Mouse (Mus musculus) Muller cell, postnatal 12 days (primary cell): Measurements from ENCODE around the gene Msantd2.

Experiments used
- DNase-seq: peaks from one replicate; pipeline ENCODE4 v3.0.0-alpha.2; 2015; ENCODE audit errors: inconsistent ontology term

The Msantd2 gene

DNA sequence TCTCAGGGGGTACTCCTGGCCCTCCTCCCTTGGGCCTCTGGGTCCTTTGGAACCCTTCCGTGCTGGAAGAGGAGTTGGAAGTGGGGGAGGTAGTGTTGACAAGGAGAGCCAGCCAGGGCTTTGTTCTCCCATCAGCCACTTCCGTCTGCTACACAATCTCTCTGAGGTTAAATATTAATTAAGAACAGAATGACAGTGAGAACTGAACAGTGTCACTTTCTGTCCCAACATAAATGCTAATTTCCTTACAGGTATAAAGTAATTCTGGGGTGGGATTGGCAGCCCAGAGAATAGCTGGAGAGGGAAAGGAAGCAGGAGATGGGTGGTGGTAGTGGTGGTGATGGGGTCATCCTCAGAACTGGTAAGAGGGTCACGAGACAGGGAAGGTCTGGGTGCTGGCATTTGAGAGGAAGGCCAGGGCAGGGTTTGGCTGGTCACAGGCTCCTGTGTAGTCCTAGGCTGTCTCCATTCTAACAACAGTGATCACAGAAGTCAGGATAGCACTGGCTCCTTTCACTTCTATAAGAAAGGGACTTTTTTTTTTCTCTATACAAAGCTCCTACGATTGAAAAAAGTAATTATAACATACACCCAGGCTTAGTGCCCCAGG is 79.6 kb downstream of the Msantd2 start:
- no peak for DNase-seq

DNA sequence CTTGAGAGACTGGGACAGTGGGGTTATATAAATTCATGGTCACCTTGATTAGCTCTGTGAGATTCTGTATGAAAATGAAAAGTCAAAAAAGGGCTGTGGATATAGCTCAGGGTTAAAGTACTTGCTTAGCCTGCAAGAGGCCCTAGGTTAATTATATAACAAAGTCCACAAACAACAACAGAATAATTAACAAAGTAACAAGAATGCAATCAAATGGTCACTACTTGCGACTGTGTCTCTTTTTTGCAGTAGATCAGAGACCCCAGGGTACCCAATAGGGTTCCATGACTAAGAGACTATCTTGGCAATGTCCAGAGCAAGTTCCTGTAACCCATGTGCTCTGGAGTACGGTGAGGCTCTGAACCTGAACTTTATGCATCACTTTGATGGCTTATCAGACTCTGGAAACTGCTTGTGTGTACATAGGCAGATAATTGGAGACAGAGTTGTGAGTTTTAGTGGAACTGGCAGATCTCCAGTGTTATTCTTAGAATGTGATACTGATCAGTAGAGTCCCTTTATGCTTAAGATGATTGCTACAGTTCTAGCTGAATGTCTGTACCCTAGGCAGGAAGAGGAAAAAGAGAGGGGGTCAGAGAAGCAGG is 80.2 kb downstream of the Msantd2 start:
- DNase-seq: no peak

DNA sequence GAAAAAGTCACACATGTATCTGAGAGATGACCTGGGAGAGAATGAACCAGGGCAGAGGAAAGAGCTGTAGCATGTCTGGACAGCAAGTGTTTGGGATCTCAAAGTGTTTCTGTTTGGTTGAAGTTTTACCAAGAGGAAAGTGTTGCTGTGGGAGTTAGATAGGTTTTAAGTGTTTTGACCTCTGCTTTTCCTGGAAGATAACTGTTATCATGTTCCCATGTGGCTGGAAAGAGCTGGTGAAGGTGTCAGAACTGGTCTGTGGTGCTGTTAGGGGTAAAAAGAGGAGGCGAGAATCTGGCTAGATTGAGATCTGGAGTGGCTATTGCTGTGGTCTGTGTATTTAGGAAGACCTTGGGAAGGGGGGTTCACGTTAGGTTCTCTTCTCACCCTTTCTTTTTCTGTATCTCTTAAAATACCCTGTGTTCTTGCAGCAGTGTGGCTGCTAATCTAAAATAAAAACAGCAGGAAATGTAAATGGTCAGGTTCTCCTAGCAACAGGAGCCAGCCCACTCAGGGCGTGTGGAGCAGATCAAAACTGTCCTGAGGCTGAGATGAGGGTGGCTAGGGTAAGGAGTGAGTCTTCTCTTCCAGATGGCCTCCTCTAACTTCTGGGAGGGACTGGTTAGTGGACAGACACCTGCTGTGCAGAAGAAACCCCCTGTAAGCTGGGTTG is 83.2 kb downstream of the Msantd2 start:
- no peak for DNase-seq
